Comparison of ENCODE assay signal across 8 mouse cellular contexts in genomic region chr6:134389248-134389891, GRCm38 (mm10). TPM values are rescaled to one million over a fixed set of nuclear protein-coding genes. Genes with fewer than 3 reads are reported as not detected.
A peak's percentile ranks its signal among the peaks of the same experiment; 100 is the strongest.
DNase-seq lines count a peak whose midpoint lies in the region; ATAC-seq and TF ChIP-seq lines count a peak whose summit lies in the region.

No protein-coding gene starts in this region.

- ATAC-seq in embryonic facial prominence, embryonic 14.5 days (ENCODE audit: low read depth), result 0 out of 2 replicates have a peak, but pooled peaks have one; percentile 50
- ATAC-seq in midbrain, embryonic 14.5 days (ENCODE audit: low FRiP score, low TSS enrichment), result no peak; the same call in 1 of the 2 replicates

- TF ChIP-seq CTCF in bone marrow, adult 2 months (IDR thresholded peaks at IDR 0.05; ENCODE audit: control insufficient read depth, insufficient read depth, low read length), result peak; percentile 94
- TF ChIP-seq CTCF in small intestine, adult 2 months (IDR thresholded peaks at IDR 0.05; ENCODE audit: extremely low read depth, insufficient read length, insufficient replicate concordance, low read depth, low read length), result peak; percentile 81; the same call in 1 of the 2 replicates

- intact Hi-C loops in heart, postnatal 36 days (cut with DNase I), result loop anchor here (1.0 to 2.0 kb wide), 3 partner anchors 355 to 485 kb away; partner anchors contain the start of gene Etv6

- H3K4me1 ChIP-seq in bone marrow, adult 2 months (ENCODE audit: control insufficient read depth, insufficient read depth, low read length), result no peaks in the 10 kb centered on the region
- H3K4me1 ChIP-seq in embryonic facial prominence, embryonic 14.5 days (ENCODE audit: control insufficient read depth, insufficient read depth, low read length), result no peaks in the 10 kb centered on the region
- no peaks in the 10 kb centered on the region for H3K4me1 ChIP-seq in midbrain, embryonic 14.5 days (ENCODE audit: control insufficient read depth, insufficient read depth, low read length)
- no peaks in the 10 kb centered on the region for H3K4me1 ChIP-seq in small intestine, adult 2 months (ENCODE audit: control insufficient read depth, insufficient read depth, insufficient read length, low read length)

- no peaks in the 10 kb centered on the region for H3K9me3 ChIP-seq in embryonic facial prominence, embryonic 14.5 days (ENCODE audit: control insufficient read depth, low read length)
- no peaks in the 10 kb centered on the region for H3K9me3 ChIP-seq in midbrain, embryonic 14.5 days (ENCODE audit: control insufficient read depth, low read length)

- WGBS in bone marrow, adult 2 months, result 15% methylated on average over 11 of the region's 11 CpGs
- 20% methylated on average over 11 of the region's 11 CpGs for WGBS in embryonic facial prominence, embryonic 14.5 days
- WGBS in midbrain, embryonic 14.5 days, result 21% methylated on average over 11 of the region's 11 CpGs
- WGBS in small intestine, adult 2 months, result 16% methylated on average over 11 of the region's 11 CpGs

- TF ChIP-seq POLR2A in bone marrow, adult 2 months (IDR thresholded peaks at IDR 0.05; ENCODE audit: borderline replicate concordance, control insufficient read depth, low read depth, low read length), result no peak
- no peak for TF ChIP-seq POLR2A in small intestine, adult 2 months (IDR thresholded peaks at IDR 0.05; ENCODE audit: low read depth, low read length)

- no peak overlapping the region for H3K4me2 ChIP-seq in embryonic facial prominence, embryonic 14.5 days (ENCODE audit: low read depth, low read length)
- H3K4me2 ChIP-seq in midbrain, embryonic 14.5 days (ENCODE audit: low read length), result no peak overlapping the region

- H3K27me3 ChIP-seq in embryonic facial prominence, embryonic 14.5 days (replicated peaks; ENCODE audit: control insufficient read depth, insufficient read depth, low read length), result no peaks in the 10 kb centered on the region
- H3K27me3 ChIP-seq in midbrain, embryonic 14.5 days (ENCODE audit: control insufficient read depth, insufficient read depth, low read length), result no peaks in the 10 kb centered on the region
- no peaks in the 10 kb centered on the region for H3K27me3 ChIP-seq in small intestine, adult 2 months (ENCODE audit: control insufficient read depth, insufficient read depth, low read length)

- no peak overlapping the region for H3K4me3 ChIP-seq in bone marrow, adult 2 months (replicated peaks; ENCODE audit: control insufficient read depth, low read depth, low read length)
- no peak overlapping the region for H3K4me3 ChIP-seq in embryonic facial prominence, embryonic 14.5 days (ENCODE audit: low read depth, low read length)
- no peak overlapping the region for H3K4me3 ChIP-seq in midbrain, embryonic 14.5 days (replicated peaks; ENCODE audit: low read depth, low read length)
- H3K4me3 ChIP-seq in small intestine, adult 2 months (ENCODE audit: low read depth, low read length), result no peak overlapping the region

- peak; percentile 66 for DNase-seq in gastrocnemius, adult 18-20 months (ENCODE audit: low spot score)
- DNase-seq in gastrocnemius, postnatal 25 days, result no peak
- DNase-seq in embryonic facial prominence, embryonic 14.5 days (ENCODE audit: low spot score), result peak; percentile 69
- DNase-seq in heart, postnatal 36 days, result peak; percentile 73 to 86
- DNase-seq in left cerebral cortex, adult 8-10 months (ENCODE audit: low spot score in 2 of 2), result peak; percentile 40 to 87
- DNase-seq in midbrain, embryonic 14.5 days, result peak; percentile 92

- H3K9ac ChIP-seq in embryonic facial prominence, embryonic 14.5 days (ENCODE audit: low read depth, low read length), result no peak overlapping the region
- H3K9ac ChIP-seq in midbrain, embryonic 14.5 days (replicated peaks; ENCODE audit: low read length), result no peak overlapping the region

- no peak overlapping the region for H3K27ac ChIP-seq in bone marrow, adult 2 months (ENCODE audit: control insufficient read depth, insufficient read depth, low read depth, low read length, poor library complexity)
- no peak overlapping the region for H3K27ac ChIP-seq in embryonic facial prominence, embryonic 14.5 days (replicated peaks; ENCODE audit: low read depth, low read length)
- H3K27ac ChIP-seq in midbrain, embryonic 14.5 days (replicated peaks; ENCODE audit: low read depth, low read length), result no peak overlapping the region
- no peak overlapping the region for H3K27ac ChIP-seq in small intestine, adult 2 months (ENCODE audit: insufficient read depth, low read depth, low read length)

- H3K36me3 ChIP-seq in embryonic facial prominence, embryonic 14.5 days (ENCODE audit: control insufficient read depth, insufficient read depth, low read length), result no peaks in the 10 kb centered on the region
- H3K36me3 ChIP-seq in midbrain, embryonic 14.5 days (ENCODE audit: control insufficient read depth, insufficient read depth, low read length), result no peaks in the 10 kb centered on the region
- no peaks in the 10 kb centered on the region for H3K36me3 ChIP-seq in small intestine, adult 2 months (ENCODE audit: control insufficient read depth, insufficient read depth, low read length)

RNA-seq across cellular contexts. Expression of gene Bcl2l14, which starts 6.7 kb away (rescaled TPM):
- not detected for total RNA-seq in gastrocnemius, adult 18-20 months (2021)
- total RNA-seq in gastrocnemius, postnatal 25 days (2021), result not detected
- polyA plus RNA-seq in bone marrow, adult 2 months (2011; ENCODE audit: insufficient read depth, insufficient read length, low replicate concordance, missing spikeins), result not detected in 2 replicates
- polyA plus RNA-seq in embryonic facial prominence, embryonic 14.5 days (2014; fragmentation: Nextera tagmentation; extraction: Ambion mirVana), result 2.6 and 3.0 TPM in 2 replicates
- total RNA-seq in heart, postnatal 36 days (2021), result not detected
- not detected for total RNA-seq in left cerebral cortex, adult 8-10 months (2022)
- polyA plus RNA-seq in midbrain, embryonic 14.5 days (2014; fragmentation: Nextera tagmentation; extraction: Ambion mirVana), result not detected in 2 replicates
- polyA plus RNA-seq in small intestine, adult 2 months (2012; rRNA removed), result 7.9 TPM in 2 replicates
